Mouse (Mus musculus) mature B cell (primary cell): ENCODE data around the gene Evi5.

ENCODE experiments used
- in situ Hi-C: fragments of 300-500 bp; cut with MboI; formaldehyde crosslinking; loops from 2 replicates; pipeline ENCODE4 v1.14.3; 2019

Gene Evi5

GRCm38 (mm10) chr5:107749229-107749916 lies 125.5 kb downstream of the Evi5 start:
- in situ Hi-C loops, result no loop called here

GRCm38 (mm10) chr5:107739023-107739422 lies 135.9 kb downstream of the Evi5 start:
- in situ Hi-C loops, result no loop called here

GRCm38 (mm10) chr5:107738296-107738695 lies 136.6 kb downstream of the Evi5 start:
- in situ Hi-C loops, result no loop called here

- in situ Hi-C loops, result no loop called here
These were observed 138.7 kb downstream of the Evi5 start for GRCm38 (mm10) chr5:107736171-107736570.

GRCm38 (mm10) chr5:107731844-107732243 lies 143.1 kb downstream of the Evi5 start:
- in situ Hi-C loops, result no loop called here

GRCm38 (mm10) chr5:107731408-107731807 lies 143.5 kb downstream of the Evi5 start:
- in situ Hi-C loops, result no loop called here

GRCm38 (mm10) chr5:107727007-107727402 lies 147.9 kb downstream of the Evi5 start:
- in situ Hi-C loops, result no loop called here

GRCm38 (mm10) chr5:107726281-107727006 lies 148.5 kb downstream of the Evi5 start:
- in situ Hi-C loops, result no loop called here

GRCm38 (mm10) chr5:107725435-107726261 lies 149.3 kb downstream of the Evi5 start, which contains the start of gene Gfi1:
Gene Gfi1, minus strand, starts transcription at chr5:107726036.
- in situ Hi-C loops, result no loop called here

- in situ Hi-C loops, result no loop called here
These were observed 150.1 kb downstream of the Evi5 start for GRCm38 (mm10) chr5:107724661-107725434.

GRCm38 (mm10) chr5:107723541-107724511 lies 151.1 kb downstream of the Evi5 start:
- in situ Hi-C loops, result no loop called here

GRCm38 (mm10) chr5:107722661-107723532 lies 152.0 kb downstream of the Evi5 start:
- in situ Hi-C loops, result no loop called here

GRCm38 (mm10) chr5:107721638-107722011 lies 153.3 kb downstream of the Evi5 start:
- in situ Hi-C loops, result no loop called here

- in situ Hi-C loops, result no loop called here
These were observed 153.8 kb downstream of the Evi5 start for GRCm38 (mm10) chr5:107720991-107721637.

- in situ Hi-C loops, result no loop called here
These were observed 154.4 kb downstream of the Evi5 start for GRCm38 (mm10) chr5:107720511-107720910.

- in situ Hi-C loops, result no loop called here
These were observed 155.1 kb downstream of the Evi5 start for GRCm38 (mm10) chr5:107719786-107720185.

GRCm38 (mm10) chr5:107719209-107719608 lies 155.7 kb downstream of the Evi5 start:
- in situ Hi-C loops, result no loop called here

GRCm38 (mm10) chr5:107717871-107718361 lies 157.0 kb downstream of the Evi5 start:
- in situ Hi-C loops, result no loop called here

GRCm38 (mm10) chr5:107711689-107712088 lies 163.2 kb downstream of the Evi5 start:
- in situ Hi-C loops, result no loop called here
